Mouse (Mus musculus) ES-Bruce4 (cell line): ENCODE results near the gene Arhgap24. TPM values are rescaled to one million over a fixed set of nuclear protein-coding genes. Genes with fewer than 3 reads are reported as not detected.
"Not testable (repeated sequence)": the region's sequence is repeated elsewhere in the genome, so short reads cannot be mapped to it uniquely, and the experiment has no call there.

Source experiments
- H3K27ac ChIP-seq: 2 replicates; pipeline ENCODE4 v1.5.1; 2012; ENCODE audit warnings: low read length, inconsistent platforms; ENCODE audit not compliant: insufficient read depth
- H3K27me3 ChIP-seq: 2 replicates; pipeline ENCODE4 v1.6.1; 2012; ENCODE audit warnings: mild to moderate bottlenecking, low read length, inconsistent platforms; ENCODE audit not compliant: control insufficient read depth, poor library complexity, insufficient read depth, severe bottlenecking
- H3K36me3 ChIP-seq: 2 replicates; pipeline ENCODE4 v1.6.1; 2012; ENCODE audit warnings: inconsistent platforms, mild to moderate bottlenecking, low read length, moderate library complexity; ENCODE audit not compliant: control insufficient read depth, poor library complexity, insufficient read depth, severe bottlenecking
- H3K4me1 ChIP-seq: one replicate; pipeline ENCODE4 v1.8.1; 2011; ENCODE audit warnings: low read length; ENCODE audit not compliant: control insufficient read depth, insufficient read depth
- H3K4me3 ChIP-seq: 2 replicates; pipeline ENCODE4 v1.5.1; 2011; ENCODE audit warnings: low read depth, mild to moderate bottlenecking, low read length
- H3K9ac ChIP-seq: 2 replicates; pipeline ENCODE4 v1.6.1; 2012; ENCODE audit warnings: low read depth, mild to moderate bottlenecking, inconsistent platforms; ENCODE audit not compliant: poor library complexity, severe bottlenecking
- H3K9me3 ChIP-seq: replicated peaks from 2 replicates; pipeline ENCODE4 v1.6.1; 2012; ENCODE audit warnings: mild to moderate bottlenecking, low read length, inconsistent platforms; ENCODE audit not compliant: control insufficient read depth, poor library complexity, insufficient read depth, severe bottlenecking
- CTCF ChIP-seq: IDR thresholded peaks from one replicate; pipeline ENCODE4 v1.8.1; 2011; ENCODE audit warnings: low read depth, low read length
- EP300 ChIP-seq: IDR thresholded peaks from 2 replicates; pipeline ENCODE4 v1.6.1; 2011; ENCODE audit warnings: low read depth, low read length; ENCODE audit not compliant: insufficient read depth
- POLR2A ChIP-seq: IDR thresholded peaks from one replicate; pipeline ENCODE4 v1.8.1; 2011; ENCODE audit warnings: low read length; ENCODE audit not compliant: insufficient read depth
- polyA plus RNA-seq: library from polyadenylated mRNA; stranded (reverse); fragments of >200 nt; gene quantifications from 2 replicates; pipeline ENCODE4 v1.2.4, GENCODE M21; 2011; ENCODE audit warnings: low read depth; ENCODE audit not compliant: missing spikeins, insufficient read depth, insufficient read length

Gene Arhgap24
- polyA plus RNA-seq, 1 experiment = 2.0 TPM

- Histone ChIP-seq H3K4me3 (no peak overlapping the region), H3K4me1 (no peaks in the 10 kb centered on the region), H3K27ac (no peak overlapping the region), H3K9ac (no peak overlapping the region), H3K36me3 (no peaks in the 10 kb centered on the region), H3K9me3 (peaks cover 5% of the 10 kb centered on the region), H3K27me3 (no peaks in the 10 kb centered on the region)
- TF ChIP-seq POLR2A (no peak), CTCF (no peak), EP300 (no peak)
These were observed 370.6 kb downstream of the Arhgap24 start for GRCm38 (mm10) chr5:102851761-102852160.

- Histone ChIP-seq H3K4me3 (no peak overlapping the region), H3K9ac (no peak overlapping the region), H3K27ac (no peak overlapping the region), H3K9me3 (no peaks in the 10 kb centered on the region), H3K27me3 (no peaks in the 10 kb centered on the region), H3K4me1 (no peaks in the 10 kb centered on the region), H3K36me3 (no peaks in the 10 kb centered on the region)
- no peak for TF ChIP-seq EP300
- no peak for TF ChIP-seq POLR2A
These were observed 372.6 kb downstream of the Arhgap24 start for GRCm38 (mm10) chr5:102853750-102854149.

GRCm38 (mm10) chr5:102855805-102856204 lies 374.6 kb downstream of the Arhgap24 start:
- TF ChIP-seq EP300 (no peak), CTCF (no peak), POLR2A (no peak)
- Histone ChIP-seq H3K27ac (no peak overlapping the region), H3K4me3 (no peak overlapping the region), H3K36me3 (no peaks in the 10 kb centered on the region), H3K9me3 (no peaks in the 10 kb centered on the region), H3K4me1 (no peaks in the 10 kb centered on the region), H3K9ac (no peak overlapping the region), H3K27me3 (no peaks in the 10 kb centered on the region)

GRCm38 (mm10) chr5:102858047-102858446 lies 376.9 kb downstream of the Arhgap24 start:
- H3K4me3 ChIP-seq = no peak overlapping the region
- no peak overlapping the region for H3K9ac ChIP-seq
- H3K36me3 ChIP-seq = no peaks in the 10 kb centered on the region
- no peak for TF ChIP-seq CTCF
- TF ChIP-seq POLR2A = no peak
- no peak for TF ChIP-seq EP300
- no peaks in the 10 kb centered on the region for H3K27me3 ChIP-seq
- no peak overlapping the region for H3K27ac ChIP-seq
- H3K4me1 ChIP-seq = no peaks in the 10 kb centered on the region
- no peaks in the 10 kb centered on the region for H3K9me3 ChIP-seq

DNA sequence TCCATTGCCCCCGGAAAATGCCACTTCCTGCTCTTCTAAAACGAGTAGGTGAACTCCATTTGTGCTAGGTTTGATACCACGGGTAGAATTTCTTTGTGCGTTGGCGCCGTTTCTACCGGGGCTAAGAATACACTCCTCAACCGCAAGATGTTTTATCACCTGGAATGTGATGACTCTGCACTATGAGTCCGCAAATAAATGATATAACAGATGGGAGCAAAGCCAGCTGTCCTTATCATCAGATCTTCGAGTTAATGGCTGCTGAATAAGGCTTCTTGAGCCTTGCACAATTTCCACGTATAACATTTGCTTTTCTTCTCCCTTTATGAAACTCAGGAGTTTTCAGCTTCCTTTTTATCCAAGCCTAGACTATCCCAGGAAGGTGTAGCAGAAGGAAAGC lies 378.6 kb downstream of the Arhgap24 start:
- Histone ChIP-seq H3K9ac (no peak overlapping the region), H3K4me3 (no peak overlapping the region)
- TF ChIP-seq CTCF = no peak
- TF ChIP-seq EP300 = no peak
- no peak for TF ChIP-seq POLR2A

DNA sequence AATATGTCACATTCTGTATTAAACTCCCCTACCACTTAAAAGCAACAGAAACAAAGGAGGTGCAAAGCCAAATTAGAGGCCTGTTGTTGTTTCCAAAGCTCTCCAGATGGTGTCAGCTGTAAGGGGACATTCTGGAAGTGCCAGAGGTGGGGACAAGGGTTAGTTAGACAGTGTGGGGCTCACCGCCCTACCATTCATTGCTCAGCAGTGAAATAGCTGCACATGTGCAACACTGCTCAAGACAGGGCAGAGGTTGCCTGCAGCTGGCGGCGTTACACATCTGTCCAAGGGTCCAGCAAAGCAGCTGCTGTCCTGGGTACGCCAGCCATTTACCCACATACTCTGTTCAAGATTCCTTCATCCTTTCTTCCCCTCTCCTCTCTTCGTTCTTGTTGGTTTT lies 387.0 kb downstream of the Arhgap24 start:
- TF ChIP-seq CTCF (no peak), POLR2A (no peak), EP300 (no peak)
- no peaks in the 10 kb centered on the region; the same call in 1 of the 2 replicates for H3K27me3 ChIP-seq
- H3K27ac ChIP-seq = no peak overlapping the region
- H3K4me3 ChIP-seq = no peak overlapping the region
- no peak overlapping the region for H3K9ac ChIP-seq
- no peaks in the 10 kb centered on the region for H3K9me3 ChIP-seq
- no peaks in the 10 kb centered on the region for H3K36me3 ChIP-seq
- no peaks in the 10 kb centered on the region for H3K4me1 ChIP-seq

More for the DNA sequence above, 378.6 kb downstream of the Arhgap24 start:
- no peaks in the 10 kb centered on the region for H3K36me3 ChIP-seq
- no peaks in the 10 kb centered on the region for H3K4me1 ChIP-seq
- H3K9me3 ChIP-seq = no peaks in the 10 kb centered on the region
- no peak overlapping the region for H3K27ac ChIP-seq
- no peaks in the 10 kb centered on the region for H3K27me3 ChIP-seq

- H3K27me3 ChIP-seq, H3K27ac ChIP-seq, H3K4me1 ChIP-seq, H3K36me3 ChIP-seq, H3K4me3 ChIP-seq, H3K9ac ChIP-seq, H3K9me3 ChIP-seq: not testable (repeated sequence)
These were observed 391.8 kb downstream of the Arhgap24 start for GRCm38 (mm10) chr5:102872996-102873395.
